Mouse (Mus musculus): ENCODE measurements around the gene Cpt1a. TPM values are rescaled to one million over a fixed set of nuclear protein-coding genes. Genes with fewer than 3 reads are reported as not detected.

Cpt1a gene
- polyA plus RNA-seq, 1 experiment from 2014 or later = 30.8 TPM

DNA sequence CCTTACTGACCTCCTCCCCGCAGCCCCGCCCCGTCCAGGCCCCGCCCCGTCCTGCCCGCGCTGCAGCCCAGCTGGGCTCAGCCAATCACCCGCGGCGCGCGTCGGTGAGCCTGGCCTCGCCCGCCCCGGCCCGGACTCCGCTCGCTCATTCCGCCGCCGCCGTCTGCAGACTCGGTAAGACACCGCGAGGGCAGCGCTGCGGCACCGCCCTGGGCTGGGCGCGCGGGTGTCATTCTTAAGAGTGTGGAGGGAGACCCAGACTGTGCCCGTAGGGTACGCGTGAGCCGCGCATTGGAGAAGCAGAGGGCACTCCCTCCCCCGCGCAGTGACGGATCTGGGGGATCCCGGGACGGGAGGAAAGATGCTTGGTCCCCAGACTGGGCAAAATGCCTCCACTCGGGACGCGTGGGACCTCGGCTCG is 1.1 kb downstream of the Cpt1a start:
- Histone ChIP-seq H3K4me2 (ENCODE audit: low read depth, low read length) (peak overlapping the region; percentile 99), H3K27ac (ENCODE audit: low read length) (peak overlapping the region; percentile 94; the same call in 1 of the 2 replicates), H3K36me3 (ENCODE audit: control insufficient read depth, insufficient read depth, low read length) (no peaks in the 10 kb centered on the region), H3K9ac (ENCODE audit: low read length) (peak overlapping the region; percentile 77), H3K27me3 (ENCODE audit: control insufficient read depth, insufficient read depth, low read length) (no peaks in the 10 kb centered on the region), H3K4me1 (ENCODE audit: control insufficient read depth, insufficient read depth, low read length) (peaks cover 22% of the 10 kb centered on the region), H3K9me3 (replicated peaks; ENCODE audit: control insufficient read depth, low read length) (no peaks in the 10 kb centered on the region), H3K4me3 (replicated peaks; ENCODE audit: low read length) (peak overlapping the region; percentile 74)
- ATAC-seq (ENCODE audit: insufficient read depth, low FRiP score) = peak; percentile 86
- 1% methylated on average over 47 of the region's 47 CpGs for WGBS

DNA sequence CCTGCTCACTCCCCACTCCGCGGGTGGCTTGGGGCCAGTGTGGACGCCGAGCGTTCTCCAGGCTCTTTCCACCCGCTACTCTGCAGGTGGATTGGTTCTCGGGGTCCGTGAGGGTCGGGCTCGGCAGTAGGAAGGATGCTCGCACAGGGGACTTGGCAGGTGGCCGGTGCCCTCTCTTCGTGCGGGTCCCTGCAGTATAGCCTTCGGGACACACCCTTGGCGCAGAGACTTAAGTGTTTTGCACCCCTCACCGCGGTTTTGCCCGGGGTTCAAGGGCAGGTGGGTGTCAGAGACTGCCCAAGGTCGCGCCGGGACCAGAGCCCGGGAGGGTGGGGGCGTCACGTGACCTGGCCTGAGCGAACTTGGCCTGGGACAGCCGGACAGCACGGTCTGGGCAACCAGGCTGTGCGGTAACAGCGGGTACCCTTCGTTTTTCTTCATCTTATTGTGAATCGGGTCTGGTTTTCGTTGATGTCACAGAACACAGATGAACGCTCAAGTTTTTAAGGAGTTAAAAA is 1.7 kb downstream of the Cpt1a start:
- under 1% methylated on average over 34 of the region's 34 CpGs for whole genome bisulfite sequencing
- peak overlapping the region; percentile 99 for H3K4me2 ChIP-seq (ENCODE audit: low read depth, low read length)
- H3K27me3 ChIP-seq (ENCODE audit: control insufficient read depth, insufficient read depth, low read length) = no peaks in the 10 kb centered on the region
- peak overlapping the region; percentile 94 for H3K27ac ChIP-seq (ENCODE audit: low read length)
- ATAC-seq (ENCODE audit: insufficient read depth, low FRiP score) = no peak
- no peaks in the 10 kb centered on the region for H3K36me3 ChIP-seq (ENCODE audit: control insufficient read depth, insufficient read depth, low read length)
- H3K4me3 ChIP-seq (replicated peaks; ENCODE audit: low read length) = peak overlapping the region; percentile 74
- peaks cover 22% of the 10 kb centered on the region for H3K4me1 ChIP-seq (ENCODE audit: control insufficient read depth, insufficient read depth, low read length)
- H3K9ac ChIP-seq (ENCODE audit: low read length) = peak overlapping the region; percentile 77
- H3K9me3 ChIP-seq (replicated peaks; ENCODE audit: control insufficient read depth, low read length) = no peaks in the 10 kb centered on the region

DNA sequence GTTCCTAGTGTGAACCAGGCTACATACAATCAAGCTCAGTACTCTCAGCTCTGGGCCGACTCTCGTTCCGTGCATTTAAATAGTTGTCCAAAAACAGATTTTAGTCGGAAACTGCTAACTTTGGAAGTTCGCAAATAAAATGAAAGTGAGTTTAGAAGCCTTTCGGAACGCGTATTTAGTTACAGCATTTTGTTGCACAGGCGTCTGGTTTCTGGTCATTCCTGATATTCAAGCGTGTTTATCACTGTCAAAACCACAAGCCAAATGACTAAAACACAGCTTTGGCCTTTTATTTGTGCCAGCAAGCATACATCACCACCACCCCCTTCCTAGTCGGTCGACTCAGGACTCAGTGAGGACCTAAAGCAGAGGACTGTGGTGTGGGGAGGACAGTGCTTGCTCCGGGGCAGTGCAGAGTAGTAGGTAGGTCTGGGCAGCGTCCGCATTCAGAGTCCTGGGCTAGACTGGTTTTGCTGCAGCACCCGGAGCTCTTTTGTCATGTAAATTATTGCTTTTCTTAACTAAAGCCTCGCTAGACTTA is 2.2 kb downstream of the Cpt1a start:
- WGBS = 3% methylated on average over 17 of the region's 17 CpGs
- Histone ChIP-seq H3K27me3 (ENCODE audit: control insufficient read depth, insufficient read depth, low read length) (no peaks in the 10 kb centered on the region), H3K27ac (ENCODE audit: low read length) (peak overlapping the region; percentile 94), H3K4me1 (ENCODE audit: control insufficient read depth, insufficient read depth, low read length) (peaks cover 22% of the 10 kb centered on the region), H3K9ac (ENCODE audit: low read length) (peak overlapping the region; percentile 77), H3K4me3 (replicated peaks; ENCODE audit: low read length) (peak overlapping the region; percentile 74), H3K9me3 (replicated peaks; ENCODE audit: control insufficient read depth, low read length) (no peaks in the 10 kb centered on the region), H3K36me3 (ENCODE audit: control insufficient read depth, insufficient read depth, low read length) (no peaks in the 10 kb centered on the region), H3K4me2 (ENCODE audit: low read depth, low read length) (peak overlapping the region; percentile 99)
- ATAC-seq (ENCODE audit: insufficient read depth, low FRiP score) = no peak

DNA sequence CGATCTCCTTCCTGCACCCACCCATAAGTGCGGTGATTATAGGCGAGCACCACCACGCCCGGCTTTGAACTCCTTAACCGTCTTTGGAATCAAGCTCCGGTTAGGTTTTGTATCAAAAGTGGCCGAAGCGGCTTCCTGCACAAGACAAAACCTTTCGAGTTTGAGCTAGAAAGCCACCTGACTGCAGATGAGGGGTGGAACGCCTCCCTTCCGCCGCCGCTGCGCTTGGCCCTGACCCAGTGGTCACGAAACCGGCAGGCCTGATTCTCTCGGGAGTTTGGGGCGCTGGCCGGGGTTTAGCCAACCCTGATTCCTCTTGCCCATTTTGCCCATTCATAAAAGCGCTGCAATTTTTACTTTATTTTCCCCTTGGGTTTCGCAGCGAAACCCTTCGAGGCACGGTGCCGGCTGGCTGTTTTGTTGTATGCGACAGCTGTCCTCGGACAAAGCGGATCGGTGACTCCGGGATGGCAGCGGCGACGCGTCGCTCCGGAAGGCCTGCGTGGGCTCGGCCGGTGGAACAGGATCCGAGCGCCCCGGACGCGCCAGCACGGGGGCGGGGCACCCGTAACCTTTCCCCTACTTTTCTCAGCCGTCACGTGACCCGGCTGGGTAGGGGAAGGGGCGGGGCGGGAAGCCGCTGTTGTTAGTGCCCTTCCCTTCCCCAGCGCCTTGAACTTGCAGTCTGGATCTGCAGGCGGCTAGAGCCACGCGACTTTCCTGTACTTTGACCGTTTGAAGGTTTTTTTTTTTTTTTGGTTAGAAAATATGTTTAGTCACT is 3.0 kb downstream of the Cpt1a start:
- Histone ChIP-seq H3K27me3 (ENCODE audit: control insufficient read depth, insufficient read depth, low read length) (no peaks in the 10 kb centered on the region), H3K9ac (ENCODE audit: low read length) (peak overlapping the region; percentile 77), H3K4me3 (replicated peaks; ENCODE audit: low read length) (peak overlapping the region; percentile 74), H3K4me1 (ENCODE audit: control insufficient read depth, insufficient read depth, low read length) (peaks cover 22% of the 10 kb centered on the region), H3K27ac (ENCODE audit: low read length) (peak overlapping the region; percentile 94), H3K36me3 (ENCODE audit: control insufficient read depth, insufficient read depth, low read length) (no peaks in the 10 kb centered on the region), H3K4me2 (ENCODE audit: low read depth, low read length) (peak overlapping the region; percentile 99), H3K9me3 (replicated peaks; ENCODE audit: control insufficient read depth, low read length) (no peaks in the 10 kb centered on the region)
- peak; percentile 81 for ATAC-seq (ENCODE audit: insufficient read depth, low FRiP score)
- WGBS = under 1% methylated on average over 59 of the region's 59 CpGs

DNA sequence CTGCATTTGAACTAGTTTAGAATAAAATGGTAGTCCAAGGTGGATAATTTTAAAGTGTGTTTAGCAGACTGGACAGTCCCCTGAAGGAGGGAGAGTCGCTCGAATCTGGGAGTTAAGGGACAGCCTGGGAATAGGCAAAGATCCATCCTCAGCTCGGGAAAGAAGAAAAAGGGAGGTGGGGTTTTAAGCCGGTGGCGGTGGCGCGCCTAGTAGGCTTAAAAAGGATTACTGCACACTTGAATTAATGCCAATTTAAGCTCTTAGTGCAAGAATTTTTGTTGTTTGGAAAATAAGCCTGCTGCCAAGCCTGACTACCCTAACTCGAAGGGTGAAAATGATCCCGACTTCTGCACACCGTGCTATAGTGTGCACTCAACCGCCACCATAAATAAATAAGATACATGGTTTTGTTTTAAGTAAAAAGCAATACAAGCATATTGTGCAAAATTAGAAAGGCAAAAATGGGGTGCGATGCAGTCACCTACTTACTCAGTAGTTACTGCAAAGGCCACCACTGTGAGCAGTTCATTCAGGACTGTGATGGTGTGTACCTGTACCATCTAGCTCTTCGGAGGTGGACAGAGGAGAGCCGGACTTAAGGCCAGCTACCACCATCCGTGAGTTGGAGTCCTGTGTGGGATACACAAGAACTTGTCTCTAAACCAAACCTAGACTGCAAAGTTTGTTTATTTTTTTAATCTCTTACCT is 3.8 kb downstream of the Cpt1a start:
- Histone ChIP-seq H3K9me3 (replicated peaks; ENCODE audit: control insufficient read depth, low read length) (no peaks in the 10 kb centered on the region), H3K36me3 (ENCODE audit: control insufficient read depth, insufficient read depth, low read length) (no peaks in the 10 kb centered on the region), H3K4me1 (ENCODE audit: control insufficient read depth, insufficient read depth, low read length) (peaks cover 22% of the 10 kb centered on the region), H3K27me3 (ENCODE audit: control insufficient read depth, insufficient read depth, low read length) (no peaks in the 10 kb centered on the region), H3K4me2 (ENCODE audit: low read depth, low read length) (peak overlapping the region; percentile 99), H3K4me3 (replicated peaks; ENCODE audit: low read length) (peak overlapping the region; percentile 74), H3K9ac (ENCODE audit: low read length) (peak overlapping the region; percentile 77), H3K27ac (ENCODE audit: low read length) (peak overlapping the region; percentile 94)
- no peak for ATAC-seq (ENCODE audit: insufficient read depth, low FRiP score)
- WGBS = 25% methylated on average over 15 of the region's 15 CpGs

DNA sequence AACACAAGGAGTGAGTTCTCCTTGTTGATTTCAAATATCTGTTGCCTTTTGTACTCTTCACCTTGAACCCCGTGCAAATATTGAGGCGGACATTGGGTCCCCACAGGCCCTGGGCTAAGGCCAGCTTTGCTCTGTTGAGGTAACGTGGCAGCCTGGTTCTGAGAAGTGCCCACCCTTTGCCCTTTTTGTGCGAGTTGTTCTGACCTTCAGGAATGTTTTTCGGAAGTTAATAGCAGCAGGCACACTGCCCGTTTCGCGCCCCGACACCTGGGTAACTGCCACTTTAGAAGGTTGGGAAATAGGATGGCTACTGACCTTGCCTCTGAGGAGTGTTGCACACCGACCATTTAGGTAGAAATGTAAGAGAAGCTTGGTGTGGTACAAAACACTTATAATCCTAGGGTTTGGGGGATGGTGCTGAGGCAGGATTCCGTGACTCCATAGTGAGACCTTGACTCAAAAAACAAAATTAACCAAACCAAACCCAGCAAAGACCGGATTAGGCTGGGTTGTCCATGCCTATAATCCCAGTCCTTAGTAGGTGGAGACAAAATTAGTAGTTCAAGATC is 4.4 kb downstream of the Cpt1a start:
- Histone ChIP-seq H3K27ac (ENCODE audit: low read length) (no peak overlapping the region), H3K27me3 (ENCODE audit: control insufficient read depth, insufficient read depth, low read length) (no peaks in the 10 kb centered on the region), H3K4me2 (ENCODE audit: low read depth, low read length) (peak overlapping the region; percentile 99; the same call in 1 of the 2 replicates), H3K9me3 (replicated peaks; ENCODE audit: control insufficient read depth, low read length) (no peaks in the 10 kb centered on the region), H3K4me1 (ENCODE audit: control insufficient read depth, insufficient read depth, low read length) (peaks cover 20% of the 10 kb centered on the region), H3K4me3 (replicated peaks; ENCODE audit: low read length) (no peak overlapping the region), H3K36me3 (ENCODE audit: control insufficient read depth, insufficient read depth, low read length) (no peaks in the 10 kb centered on the region), H3K9ac (ENCODE audit: low read length) (peak overlapping the region; percentile 7; the same call in 1 of the 2 replicates)
- 73% methylated on average over 12 of the region's 12 CpGs for WGBS
- ATAC-seq (ENCODE audit: insufficient read depth, low FRiP score) = no peak

DNA sequence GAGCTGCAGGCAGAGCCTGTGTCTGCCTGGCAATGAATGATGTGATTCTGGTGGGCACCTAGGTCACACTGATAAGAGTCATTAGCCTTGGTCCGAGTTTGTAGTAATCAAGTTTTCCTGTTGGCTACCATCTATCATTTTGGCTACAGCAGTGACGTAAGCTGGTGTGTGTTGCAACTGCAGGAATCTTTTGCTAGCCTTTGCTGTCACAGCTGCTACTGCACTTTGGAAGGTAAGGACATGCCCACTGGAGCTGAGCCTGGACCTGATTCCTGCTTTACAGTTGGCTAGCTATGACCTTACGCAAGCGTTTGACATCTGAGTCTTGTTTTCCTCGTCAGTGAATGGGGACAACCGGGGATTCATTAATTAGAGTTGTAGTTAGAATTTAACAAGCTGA is 11.1 kb downstream of the Cpt1a start:
- no peak overlapping the region for H3K27ac ChIP-seq (ENCODE audit: low read length)
- H3K9me3 ChIP-seq (replicated peaks; ENCODE audit: control insufficient read depth, low read length) = no peaks in the 10 kb centered on the region
- no peaks in the 10 kb centered on the region for H3K36me3 ChIP-seq (ENCODE audit: control insufficient read depth, insufficient read depth, low read length)
- H3K4me2 ChIP-seq (ENCODE audit: low read depth, low read length) = no peak overlapping the region
- no peak overlapping the region for H3K4me3 ChIP-seq (replicated peaks; ENCODE audit: low read length)
- WGBS = 67% methylated on average over 6 of the region's 6 CpGs
- no peak overlapping the region for H3K9ac ChIP-seq (ENCODE audit: low read length)
- peaks cover 4% of the 10 kb centered on the region for H3K4me1 ChIP-seq (ENCODE audit: control insufficient read depth, insufficient read depth, low read length)
- H3K27me3 ChIP-seq (ENCODE audit: control insufficient read depth, insufficient read depth, low read length) = no peaks in the 10 kb centered on the region
- ATAC-seq (ENCODE audit: insufficient read depth, low FRiP score) = no peak

DNA sequence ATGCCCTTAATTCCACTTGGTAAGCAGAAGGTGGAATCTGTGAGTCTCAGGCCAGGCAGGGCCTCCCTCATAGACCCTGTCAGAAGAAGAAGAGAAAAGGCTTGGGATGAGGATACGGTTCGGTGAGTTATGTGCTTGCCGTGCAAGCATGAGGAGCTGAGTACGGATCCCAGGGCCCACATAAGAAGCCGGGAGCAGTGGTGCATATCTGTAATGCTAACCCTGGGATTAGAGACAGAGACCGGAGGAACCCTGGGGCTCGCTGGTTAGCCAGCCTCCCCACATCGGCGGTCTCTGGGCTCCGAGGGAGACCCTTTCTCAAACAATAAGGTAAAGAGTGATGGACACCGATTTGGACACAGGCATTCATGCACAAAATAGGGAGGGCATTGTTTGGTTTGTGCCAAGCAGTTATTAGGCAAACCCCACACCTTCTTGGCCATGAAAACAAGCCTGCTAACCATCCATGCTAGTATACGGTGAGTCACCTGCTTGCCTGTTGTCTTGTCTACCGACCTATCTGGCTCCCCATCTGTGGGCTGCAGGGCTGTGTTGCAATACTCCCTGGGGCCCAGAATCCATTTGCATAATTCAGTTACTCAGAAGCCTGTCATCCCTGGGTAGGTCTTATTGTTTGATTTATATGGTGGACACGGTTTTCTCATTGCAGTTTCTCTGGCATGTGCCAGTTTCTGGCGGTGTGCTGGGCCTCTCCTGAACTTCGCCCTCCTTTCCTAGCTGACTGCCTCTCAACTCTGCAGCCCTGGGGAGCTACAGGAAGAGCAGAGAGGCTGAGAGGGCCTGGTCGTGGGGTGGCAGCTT is 11.8 kb downstream of the Cpt1a start:
- Histone ChIP-seq H3K36me3 (ENCODE audit: control insufficient read depth, insufficient read depth, low read length) (no peaks in the 10 kb centered on the region), H3K4me2 (ENCODE audit: low read depth, low read length) (no peak overlapping the region), H3K4me3 (replicated peaks; ENCODE audit: low read length) (no peak overlapping the region), H3K4me1 (ENCODE audit: control insufficient read depth, insufficient read depth, low read length) (peaks cover 4% of the 10 kb centered on the region), H3K27me3 (ENCODE audit: control insufficient read depth, insufficient read depth, low read length) (no peaks in the 10 kb centered on the region), H3K27ac (ENCODE audit: low read length) (peak overlapping the region; percentile 64), H3K9me3 (replicated peaks; ENCODE audit: control insufficient read depth, low read length) (no peaks in the 10 kb centered on the region), H3K9ac (ENCODE audit: low read length) (no peak overlapping the region)
- WGBS = 68% methylated on average over 17 of the region's 17 CpGs
- ATAC-seq (ENCODE audit: insufficient read depth, low FRiP score) = peak; percentile 54; the same call in 1 of the 2 replicates

Data from stomach, embryonic 16.5 days (tissue).